Mouse (Mus musculus): ENCODE measurements around the gene Slc25a48. TPM values are rescaled to one million over a fixed set of nuclear protein-coding genes. Genes with fewer than 3 reads are reported as not detected.
A peak's percentile ranks its signal among the peaks of the same experiment; 100 is the strongest.

Gene Slc25a48
- polyA plus RNA-seq, 1 experiment from 2014 or later, result 0.13 TPM

- TF ChIP-seq EP300 (optimal IDR thresholded peaks at IDR 0.05), result no peak
- TF ChIP-seq CTCF (IDR thresholded peaks at IDR 0.05; ENCODE audit: low read depth), result no peak
- Histone ChIP-seq H3K27me3 (ENCODE audit: control insufficient read depth, insufficient read depth, low read length) (no peaks in the 10 kb centered on the region), H3K4me2 (replicated peaks; ENCODE audit: low read depth) (no peak within 1 kb of the TSS), H3K36me3 (ENCODE audit: control insufficient read depth, insufficient read depth, low read length) (no peaks in the 10 kb centered on the region), H3K9ac (ENCODE audit: low read length) (no peak within 1 kb of the TSS), H3K27ac (replicated peaks) (no peak within 1 kb of the TSS), H3K9me3 (ENCODE audit: control insufficient read depth, low read length) (no peaks in the 10 kb centered on the region), H3K4me3 (ENCODE audit: low read depth, low read length) (no peak within 1 kb of the TSS), H3K4me1 (replicated peaks; ENCODE audit: control insufficient read depth, insufficient read depth) (no peaks in the 10 kb centered on the region)
- WGBS, result 57% methylated on average over 4 of the region's 4 CpGs
- no peak for ATAC-seq (ENCODE audit: low FRiP score, low TSS enrichment)
- no peak for DNase-seq (ENCODE audit: low spot score)
Measured at GRCm38 (mm10) chr13:56426365-56426764, 11.8 kb upstream of the Slc25a48 start, which contains the start of gene Gm3045. Gene Gm3045, plus strand, starts transcription at chr13:56426594.

DNA sequence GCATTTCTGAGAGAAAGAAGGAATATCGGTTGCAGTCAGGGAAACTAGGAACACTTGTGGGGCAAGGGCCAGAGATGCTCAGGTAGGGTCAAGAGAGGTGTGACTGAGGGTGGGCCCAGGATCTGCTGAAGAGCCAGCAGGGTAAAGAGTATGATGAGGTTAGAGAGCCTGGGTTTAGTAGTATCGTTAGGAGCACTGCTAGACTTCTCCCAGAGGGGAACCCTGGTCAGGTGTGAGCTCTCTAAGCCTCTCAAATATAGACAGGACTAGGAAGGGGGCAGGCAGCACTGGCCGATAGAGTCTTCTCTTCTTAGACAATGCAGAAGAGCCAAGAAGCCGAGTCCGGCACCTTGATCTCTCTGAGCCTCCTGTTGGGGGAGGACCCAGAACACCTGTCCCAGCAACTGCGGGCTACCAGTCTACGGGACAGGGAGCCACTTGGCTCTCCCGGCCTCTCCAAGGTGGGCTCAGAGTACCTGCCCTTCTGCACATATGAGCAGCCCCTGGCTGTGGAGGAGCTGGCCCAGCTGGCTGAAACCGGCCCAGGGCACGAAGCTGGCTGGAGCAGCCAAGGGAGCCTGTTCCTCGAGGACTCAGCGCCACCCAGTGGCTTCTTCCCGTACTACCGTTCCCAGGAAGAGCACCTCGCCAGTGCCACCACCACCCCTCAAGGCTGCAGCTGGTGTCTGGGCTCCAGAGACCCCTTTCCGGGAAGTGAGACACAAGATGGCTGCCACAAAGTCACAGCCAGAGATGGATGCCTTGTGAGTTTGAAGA is 9.2 kb upstream of the Slc25a48 start:
- Histone ChIP-seq H3K27me3 (ENCODE audit: control insufficient read depth, insufficient read depth, low read length) (no peaks in the 10 kb centered on the region), H3K9ac (ENCODE audit: low read length) (no peak overlapping the region), H3K4me3 (ENCODE audit: low read depth, low read length) (no peak overlapping the region), H3K4me2 (replicated peaks; ENCODE audit: low read depth) (no peak overlapping the region), H3K36me3 (ENCODE audit: control insufficient read depth, insufficient read depth, low read length) (no peaks in the 10 kb centered on the region), H3K27ac (replicated peaks) (no peak overlapping the region), H3K4me1 (replicated peaks; ENCODE audit: control insufficient read depth, insufficient read depth) (no peaks in the 10 kb centered on the region), H3K9me3 (ENCODE audit: control insufficient read depth, low read length) (no peaks in the 10 kb centered on the region)
- 31% methylated on average over 16 of the region's 16 CpGs for WGBS
- ATAC-seq (ENCODE audit: low FRiP score, low TSS enrichment), result peak; percentile 71
- TF ChIP-seq EP300 (optimal IDR thresholded peaks at IDR 0.05), result no peak
- TF ChIP-seq CTCF (IDR thresholded peaks at IDR 0.05; ENCODE audit: low read depth), result peak; percentile 93
- DNase-seq (ENCODE audit: low spot score), result peak; percentile 85

GRCm38 (mm10) chr13:56432496-56432895 is 5.7 kb upstream of the Slc25a48 start:
- H3K4me1 ChIP-seq (replicated peaks; ENCODE audit: control insufficient read depth, insufficient read depth), result no peaks in the 10 kb centered on the region
- no peaks in the 10 kb centered on the region for H3K36me3 ChIP-seq (ENCODE audit: control insufficient read depth, insufficient read depth, low read length)
- DNase-seq (ENCODE audit: low spot score), result no peak
- no peaks in the 10 kb centered on the region for H3K9me3 ChIP-seq (ENCODE audit: control insufficient read depth, low read length)
- no peak for ATAC-seq (ENCODE audit: low FRiP score, low TSS enrichment)
- H3K27ac ChIP-seq (replicated peaks), result no peak overlapping the region
- no peak overlapping the region for H3K4me3 ChIP-seq (ENCODE audit: low read depth, low read length)
- H3K4me2 ChIP-seq (replicated peaks; ENCODE audit: low read depth), result no peak overlapping the region
- no peak overlapping the region for H3K9ac ChIP-seq (ENCODE audit: low read length)
- no peaks in the 10 kb centered on the region for H3K27me3 ChIP-seq (ENCODE audit: control insufficient read depth, insufficient read depth, low read length)
- WGBS, result 81% methylated on average over 11 of the region's 12 CpGs
- TF ChIP-seq CTCF (IDR thresholded peaks at IDR 0.05; ENCODE audit: low read depth) (no peak), EP300 (optimal IDR thresholded peaks at IDR 0.05) (no peak)

GRCm38 (mm10) chr13:56433466-56433865 is 4.7 kb upstream of the Slc25a48 start:
- Histone ChIP-seq H3K9ac (ENCODE audit: low read length) (no peak overlapping the region), H3K4me1 (replicated peaks; ENCODE audit: control insufficient read depth, insufficient read depth) (no peaks in the 10 kb centered on the region), H3K9me3 (ENCODE audit: control insufficient read depth, low read length) (no peaks in the 10 kb centered on the region), H3K4me2 (replicated peaks; ENCODE audit: low read depth) (no peak overlapping the region), H3K27ac (replicated peaks) (no peak overlapping the region), H3K4me3 (ENCODE audit: low read depth, low read length) (no peak overlapping the region), H3K36me3 (ENCODE audit: control insufficient read depth, insufficient read depth, low read length) (no peaks in the 10 kb centered on the region), H3K27me3 (ENCODE audit: control insufficient read depth, insufficient read depth, low read length) (no peaks in the 10 kb centered on the region; the same call in 1 of the 2 replicates)
- 19% methylated on average over 10 of the region's 10 CpGs for WGBS
- TF ChIP-seq EP300 (optimal IDR thresholded peaks at IDR 0.05), result no peak
- peak; percentile 88 for TF ChIP-seq CTCF (IDR thresholded peaks at IDR 0.05; ENCODE audit: low read depth)
- ATAC-seq (ENCODE audit: low FRiP score, low TSS enrichment) (no peak; the same call in 1 of the 2 replicates), DNase-seq (ENCODE audit: low spot score) (peak; percentile 71)

GRCm38 (mm10) chr13:56434311-56434751 is 3.8 kb upstream of the Slc25a48 start:
- Histone ChIP-seq H3K9ac (ENCODE audit: low read length) (no peak overlapping the region), H3K4me1 (replicated peaks; ENCODE audit: control insufficient read depth, insufficient read depth) (no peaks in the 10 kb centered on the region), H3K27me3 (ENCODE audit: control insufficient read depth, insufficient read depth, low read length) (no peaks in the 10 kb centered on the region; the same call in 1 of the 2 replicates), H3K4me2 (replicated peaks; ENCODE audit: low read depth) (no peak overlapping the region), H3K4me3 (ENCODE audit: low read depth, low read length) (no peak overlapping the region), H3K36me3 (ENCODE audit: control insufficient read depth, insufficient read depth, low read length) (no peaks in the 10 kb centered on the region), H3K27ac (replicated peaks) (no peak overlapping the region), H3K9me3 (ENCODE audit: control insufficient read depth, low read length) (no peaks in the 10 kb centered on the region)
- ATAC-seq (ENCODE audit: low FRiP score, low TSS enrichment) (peak; percentile 21; the same call in 1 of the 2 replicates), DNase-seq (ENCODE audit: low spot score) (no peak)
- TF ChIP-seq EP300 (optimal IDR thresholded peaks at IDR 0.05) (no peak), CTCF (IDR thresholded peaks at IDR 0.05; ENCODE audit: low read depth) (no peak)
- WGBS, result 73% methylated on average over 9 of the region's 9 CpGs

GRCm38 (mm10) chr13:56435615-56436287 is 2.4 kb upstream of the Slc25a48 start:
- Histone ChIP-seq H3K27ac (replicated peaks) (no peak overlapping the region), H3K9ac (ENCODE audit: low read length) (no peak overlapping the region), H3K27me3 (ENCODE audit: control insufficient read depth, insufficient read depth, low read length) (peaks cover 3% of the 10 kb centered on the region), H3K4me3 (ENCODE audit: low read depth, low read length) (no peak overlapping the region), H3K9me3 (ENCODE audit: control insufficient read depth, low read length) (no peaks in the 10 kb centered on the region), H3K4me2 (replicated peaks; ENCODE audit: low read depth) (no peak overlapping the region), H3K4me1 (replicated peaks; ENCODE audit: control insufficient read depth, insufficient read depth) (no peaks in the 10 kb centered on the region), H3K36me3 (ENCODE audit: control insufficient read depth, insufficient read depth, low read length) (no peaks in the 10 kb centered on the region)
- TF ChIP-seq CTCF (IDR thresholded peaks at IDR 0.05; ENCODE audit: low read depth) (peak; percentile 48), EP300 (optimal IDR thresholded peaks at IDR 0.05) (no peak)
- ATAC-seq (ENCODE audit: low FRiP score, low TSS enrichment) (no peak), DNase-seq (ENCODE audit: low spot score) (no peak)
- 62% methylated on average over 10 of the region's 10 CpGs for WGBS

Measured in stomach, postnatal 0 days (tissue).